Mouse (Mus musculus): ENCODE results near the gene Fam228b. TPM values are rescaled to one million over a fixed set of nuclear protein-coding genes. Genes with fewer than 3 reads are reported as not detected.
"Not testable (repeated sequence)": the region's sequence is repeated elsewhere in the genome, so short reads cannot be mapped to it uniquely, and the experiment has no call there.

The Fam228b gene
- polyA plus RNA-seq, 1 experiment from 2014 or later = 3.0 TPM

DNA sequence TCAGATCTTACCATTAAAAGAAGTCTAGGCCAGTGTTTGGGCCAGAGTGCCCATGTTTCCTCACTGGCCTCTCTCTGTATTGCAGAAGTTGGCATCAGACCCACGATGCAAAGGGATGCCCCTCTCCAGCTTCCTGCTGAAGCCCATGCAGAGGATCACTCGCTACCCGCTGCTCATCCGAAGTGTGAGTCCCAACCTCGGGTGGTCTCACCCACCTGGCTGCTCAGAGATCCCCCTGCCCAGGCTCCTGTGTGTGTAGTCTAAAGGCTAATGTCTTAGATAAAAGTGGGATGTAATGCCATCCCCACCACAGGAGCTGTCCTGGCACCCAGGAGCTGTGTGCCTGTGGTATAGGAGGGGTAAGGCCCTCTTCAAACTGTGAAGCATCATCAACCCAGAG lies 62.9 kb downstream of the Fam228b start:
- H3K36me3 ChIP-seq = peaks cover 20% of the 10 kb centered on the region
- no peak overlapping the region for H3K27ac ChIP-seq
- DNase-seq (ENCODE audit: low spot score) = no peak
- H3K4me1 ChIP-seq (replicated peaks) = no peaks in the 10 kb centered on the region
- H3K27me3 ChIP-seq (ENCODE audit: insufficient read depth, poor library complexity, severe bottlenecking) = no peaks in the 10 kb centered on the region
- H3K4me3 ChIP-seq = no peak overlapping the region
- no peaks in the 10 kb centered on the region for H3K9me3 ChIP-seq
- WGBS = 90% methylated on average over 5 of the region's 5 CpGs

DNA sequence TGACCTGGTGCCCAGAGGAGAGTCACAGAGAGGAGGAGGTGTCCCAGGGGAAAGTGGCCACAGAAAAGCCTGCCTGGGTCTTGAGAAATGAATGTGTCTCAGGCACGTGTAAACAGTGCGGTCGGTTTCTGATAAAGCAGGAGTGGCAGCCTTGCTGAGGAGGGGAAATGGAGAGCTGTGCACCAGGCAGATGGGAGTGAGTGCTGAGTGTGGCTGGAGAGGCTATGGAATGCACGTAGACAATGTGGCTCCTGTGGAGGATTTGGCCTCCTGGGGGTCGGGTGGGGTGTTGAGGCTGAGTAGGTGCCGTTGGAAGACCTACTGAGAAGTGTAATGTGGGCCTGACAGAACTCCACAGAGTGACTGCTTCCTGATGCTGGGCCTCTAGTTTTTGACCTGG lies 63.4 kb downstream of the Fam228b start:
- H3K4me1 ChIP-seq (replicated peaks); H3K27me3 ChIP-seq (ENCODE audit: insufficient read depth, poor library complexity, severe bottlenecking); DNase-seq (ENCODE audit: low spot score); H3K9me3 ChIP-seq; H3K4me3 ChIP-seq; H3K27ac ChIP-seq: not testable (repeated sequence)
- WGBS = 73% methylated on average over 6 of the region's 6 CpGs
- peaks cover 20% of the 10 kb centered on the region for H3K36me3 ChIP-seq

DNA sequence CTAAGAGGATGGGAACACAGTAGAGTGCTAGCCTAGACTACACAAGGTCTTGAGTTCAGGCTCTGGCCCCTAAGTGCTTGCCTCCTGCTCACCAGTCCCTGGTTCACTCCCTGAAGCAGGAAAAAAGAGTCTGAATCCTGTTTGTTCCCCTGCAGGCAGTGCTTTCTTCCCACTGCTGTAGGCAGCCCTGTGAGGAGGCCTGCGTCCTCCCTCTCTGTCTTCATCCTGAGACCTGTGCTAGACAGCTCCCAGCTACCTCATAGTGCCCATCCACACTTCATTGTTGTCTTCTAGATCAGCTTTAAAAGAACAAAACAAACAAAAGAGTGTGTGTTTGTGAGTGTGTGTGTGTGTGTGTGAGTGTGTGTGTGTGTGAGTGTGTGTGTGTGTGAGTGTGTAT lies 74.5 kb downstream of the Fam228b start:
- WGBS = 85% methylated on average over 1 of the region's 1 CpGs
- no peaks in the 10 kb centered on the region for H3K9me3 ChIP-seq
- DNase-seq (ENCODE audit: low spot score) = no peak
- no peaks in the 10 kb centered on the region for H3K27me3 ChIP-seq (ENCODE audit: insufficient read depth, poor library complexity, severe bottlenecking)
- no peak overlapping the region for H3K4me3 ChIP-seq
- H3K36me3 ChIP-seq = 0 out of 2 replicates have a peak, but pooled peaks cover 4% of the 10 kb centered on the region
- H3K4me1 ChIP-seq (replicated peaks) = peaks cover 6% of the 10 kb centered on the region; the same call in 1 of the 2 replicates
- H3K27ac ChIP-seq = no peak overlapping the region

DNA sequence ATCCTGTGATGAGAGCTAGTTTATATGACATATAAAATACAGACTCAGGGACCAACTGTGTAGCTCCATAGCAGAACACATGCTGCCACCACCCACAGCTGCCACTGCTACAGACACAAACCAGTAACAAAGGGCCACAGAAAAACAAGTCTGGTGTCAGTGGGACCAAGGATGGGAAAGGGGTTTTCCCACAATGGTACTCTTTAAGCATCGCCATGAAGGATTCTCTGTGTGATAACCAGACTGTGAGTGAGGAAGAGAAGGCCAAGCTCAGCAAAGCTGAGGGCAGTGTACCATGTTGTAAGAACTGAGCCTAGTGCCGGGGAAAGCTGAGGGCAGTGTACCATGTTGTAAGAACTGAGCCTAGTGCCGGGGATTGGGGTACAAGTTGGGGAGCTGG lies 77.9 kb downstream of the Fam228b start:
- 90% methylated on average over 3 of the region's 3 CpGs for WGBS
- H3K27me3 ChIP-seq (ENCODE audit: insufficient read depth, poor library complexity, severe bottlenecking) = no peaks in the 10 kb centered on the region
- H3K36me3 ChIP-seq = no peaks in the 10 kb centered on the region
- no peaks in the 10 kb centered on the region for H3K4me1 ChIP-seq (replicated peaks)
- H3K4me3 ChIP-seq = no peak overlapping the region
- H3K9me3 ChIP-seq = no peaks in the 10 kb centered on the region
- no peak for DNase-seq (ENCODE audit: low spot score)
- H3K27ac ChIP-seq = no peak overlapping the region

Other genes with a start within 250 kb of the Fam228b start
- 12.9 and 17.1 TPM in 2 replicates for gene Itsn2, start 176.6 kb downstream of the Fam228b start, polyA plus RNA-seq (2016; fragmentation: Nextera tagmentation; extraction: Ambion mirVana)
- gene Gm3625, start 176.3 kb downstream of the Fam228b start, polyA plus RNA-seq (2016; fragmentation: Nextera tagmentation; extraction: Ambion mirVana) = not detected in 2 replicates
- gene Fam228a, start 30.8 kb downstream of the Fam228b start, polyA plus RNA-seq (2016; fragmentation: Nextera tagmentation; extraction: Ambion mirVana) = 0.24 and 0.41 TPM in 2 replicates
- 2.4 and 3.0 TPM in 2 replicates for gene Pfn4, start 245 bp downstream of the Fam228b start, polyA plus RNA-seq (2016; fragmentation: Nextera tagmentation; extraction: Ambion mirVana)
- gene Sf3b6, start 48.3 kb upstream of the Fam228b start, polyA plus RNA-seq (2016; fragmentation: Nextera tagmentation; extraction: Ambion mirVana) = 314 and 329 TPM in 2 replicates
- 8.4 and 14.4 TPM in 2 replicates for gene Fkbp1b, start 72.3 kb upstream of the Fam228b start, polyA plus RNA-seq (2016; fragmentation: Nextera tagmentation; extraction: Ambion mirVana)
- gene Wdcp, start 74.0 kb upstream of the Fam228b start, polyA plus RNA-seq (2016; fragmentation: Nextera tagmentation; extraction: Ambion mirVana) = 27.2 and 28.1 TPM in 2 replicates
- gene Mfsd2b, start 105.1 kb upstream of the Fam228b start, polyA plus RNA-seq (2016; fragmentation: Nextera tagmentation; extraction: Ambion mirVana) = 4.1 and 4.7 TPM in 2 replicates
- gene Ubxn2a, start 138.4 kb upstream of the Fam228b start, polyA plus RNA-seq (2016; fragmentation: Nextera tagmentation; extraction: Ambion mirVana) = 17.3 and 20.6 TPM in 2 replicates
- gene Atad2b, start 148.1 kb upstream of the Fam228b start, polyA plus RNA-seq (2016; fragmentation: Nextera tagmentation; extraction: Ambion mirVana) = 10.9 and 12.8 TPM in 2 replicates